Mouse (Mus musculus) kidney, embryonic 16.5 days (tissue): ENCODE measurements around the gene Ndufa1. TPM values are rescaled to one million over a fixed set of nuclear protein-coding genes. Genes with fewer than 3 reads are reported as not detected.
"Not testable (repeated sequence)": the region's sequence is repeated elsewhere in the genome, so short reads cannot be mapped to it uniquely, and the experiment has no call there.

Source experiments
- ATAC-seq: fragments of 200-750 bp; cut with Nextera tagmentation; 2 replicates; pipeline ENCODE4 v1.8.0; 2017; ENCODE audit warnings: moderate TSS enrichment; ENCODE audit not compliant: low FRiP score, low TSS enrichment
- H3K27ac ChIP-seq: fragments of 300-500 bp; sonication (generic); 2 replicates; pipeline ENCODE4 v1.5.1; 2014; ENCODE audit warnings: low read length
- H3K27me3 ChIP-seq: fragments of 300-500 bp; sonication (generic); 2 replicates; pipeline ENCODE4 v1.6.1; 2014; ENCODE audit warnings: low read length, control low read depth, mixed read lengths; ENCODE audit not compliant: insufficient read depth
- H3K36me3 ChIP-seq: fragments of 300-500 bp; sonication (generic); 2 replicates; pipeline ENCODE4 v1.6.1; 2014; ENCODE audit warnings: low read length, control low read depth, mixed read lengths; ENCODE audit not compliant: insufficient read depth
- H3K4me1 ChIP-seq: fragments of 300-500 bp; sonication (generic); 2 replicates; pipeline ENCODE4 v1.6.1; 2014; ENCODE audit warnings: low read length, control low read depth, mixed read lengths; ENCODE audit not compliant: insufficient read depth
- H3K4me2 ChIP-seq: fragments of 300-500 bp; sonication (generic); replicated peaks from 2 replicates; pipeline ENCODE4 v1.6.1; 2014; ENCODE audit warnings: low read depth, low read length
- H3K4me3 ChIP-seq: fragments of 300-500 bp; sonication (generic); 2 replicates; pipeline ENCODE4 v1.5.1; 2014; ENCODE audit warnings: mild to moderate bottlenecking, low read length
- H3K9ac ChIP-seq: fragments of 300-500 bp; sonication (generic); replicated peaks from 2 replicates; pipeline ENCODE4 v1.6.1; 2014; ENCODE audit warnings: low read length
- H3K9me3 ChIP-seq: fragments of 300-500 bp; sonication (generic); 2 replicates; pipeline ENCODE4 v1.6.1; 2016; ENCODE audit warnings: low read length, control low read depth
- WGBS: fragments of 180-500 bp; shearing (Covaris S2); extraction: QIAGEN DNeasy Blood & Tissue Kit; methylation state at CpG from one replicate; pipeline ENCODE4 v1.1.7; 2014; 5-methylcytosine and 5-hydroxymethylcytosine counted together
- polyA plus RNA-seq: library from polyadenylated mRNA; unstranded; fragments of >200 nt; fragmentation: Nextera tagmentation; extraction: Ambion mirVana; gene quantifications from 2 replicates; pipeline ENCODE4 v1.2.1, GENCODE M21; 2015

Gene Ndufa1
- polyA plus RNA-seq, 1 experiment from 2014 or later: 458 TPM

DNA sequence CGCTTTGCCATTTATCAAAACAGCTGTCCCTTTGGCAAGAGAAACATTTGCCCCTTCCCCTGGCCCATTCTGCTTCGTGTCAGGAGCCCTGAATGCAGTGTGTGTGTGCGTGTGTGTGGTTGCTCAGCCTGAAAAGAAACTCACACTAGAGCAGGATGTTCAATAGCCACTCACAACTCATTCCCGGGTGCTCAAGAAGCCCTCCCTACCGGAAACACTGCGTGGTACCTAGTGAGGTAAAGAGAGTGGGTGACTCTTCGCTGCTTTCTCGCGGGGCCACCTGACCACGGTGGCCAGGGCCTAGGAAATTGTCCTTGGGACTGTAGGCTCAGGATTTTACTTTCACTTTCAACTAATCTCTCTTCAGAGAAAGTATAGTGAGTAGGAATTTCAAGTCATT is 29.8 kb downstream of the Ndufa1 start:
- Histone ChIP-seq H3K4me3 (no peak overlapping the region), H3K9me3 (no peaks in the 10 kb centered on the region), H3K27ac (no peak overlapping the region), H3K27me3 (no peaks in the 10 kb centered on the region), H3K4me1 (no peaks in the 10 kb centered on the region), H3K4me2 (no peak overlapping the region), H3K36me3 (no peaks in the 10 kb centered on the region), H3K9ac (no peak overlapping the region)
- no peak for ATAC-seq
- 76% methylated on average over 10 of the region's 10 CpGs for WGBS

DNA sequence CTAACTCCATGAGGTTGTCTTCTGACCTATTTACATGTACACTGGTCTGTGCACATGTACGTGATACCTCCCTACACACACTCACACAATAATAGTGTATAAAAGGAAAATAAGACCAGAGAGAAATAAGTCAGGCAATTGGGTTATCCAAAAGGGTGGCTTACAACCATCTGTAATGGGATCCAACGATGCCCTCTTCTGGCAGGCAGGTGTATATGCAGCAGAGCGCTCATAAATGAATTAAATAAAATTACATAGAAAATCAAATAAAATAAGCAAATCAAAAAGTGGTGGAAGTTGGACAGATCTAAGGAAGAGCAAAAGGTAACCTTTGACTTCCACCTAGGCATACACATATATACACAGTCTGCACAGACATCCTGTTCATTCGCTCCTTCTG is 33.1 kb downstream of the Ndufa1 start:
- Histone ChIP-seq H3K36me3 (0 out of 2 replicates have a peak, but pooled peaks cover 3% of the 10 kb centered on the region), H3K4me1 (no peaks in the 10 kb centered on the region), H3K27me3 (no peaks in the 10 kb centered on the region), H3K4me2 (no peak overlapping the region), H3K4me3 (no peak overlapping the region), H3K9me3 (no peaks in the 10 kb centered on the region), H3K9ac (no peak overlapping the region), H3K27ac (no peak overlapping the region)
- ATAC-seq: no peak
- 65% methylated on average over 4 of the region's 4 CpGs for WGBS

DNA sequence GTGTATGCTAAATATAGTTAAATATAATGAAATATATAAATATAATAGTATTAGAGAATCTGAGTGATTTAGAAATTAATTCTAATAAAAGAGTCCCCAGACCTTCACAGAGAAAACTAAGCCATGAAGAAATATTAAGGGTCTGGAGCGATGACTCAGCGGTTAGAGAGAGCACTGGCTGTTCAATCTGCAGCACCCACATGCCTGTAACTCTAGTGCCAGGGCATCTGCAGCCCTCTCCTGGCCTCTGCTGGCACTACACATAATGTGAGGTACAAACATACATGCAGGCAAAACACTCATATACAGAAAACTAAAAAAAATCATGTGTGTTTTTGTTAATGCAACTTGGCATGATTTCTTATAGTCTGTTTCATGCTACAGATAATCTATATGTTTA is 46.0 kb downstream of the Ndufa1 start:
- Histone ChIP-seq H3K27ac (no peak overlapping the region), H3K27me3 (no peaks in the 10 kb centered on the region), H3K4me3 (no peak overlapping the region), H3K36me3 (peaks cover 6% of the 10 kb centered on the region; the same call in 1 of the 2 replicates), H3K9ac (no peak overlapping the region), H3K4me1 (no peaks in the 10 kb centered on the region), H3K9me3 (no peaks in the 10 kb centered on the region), H3K4me2 (no peak overlapping the region)
- ATAC-seq: no peak
- WGBS: 93% methylated on average over 2 of the region's 2 CpGs

DNA sequence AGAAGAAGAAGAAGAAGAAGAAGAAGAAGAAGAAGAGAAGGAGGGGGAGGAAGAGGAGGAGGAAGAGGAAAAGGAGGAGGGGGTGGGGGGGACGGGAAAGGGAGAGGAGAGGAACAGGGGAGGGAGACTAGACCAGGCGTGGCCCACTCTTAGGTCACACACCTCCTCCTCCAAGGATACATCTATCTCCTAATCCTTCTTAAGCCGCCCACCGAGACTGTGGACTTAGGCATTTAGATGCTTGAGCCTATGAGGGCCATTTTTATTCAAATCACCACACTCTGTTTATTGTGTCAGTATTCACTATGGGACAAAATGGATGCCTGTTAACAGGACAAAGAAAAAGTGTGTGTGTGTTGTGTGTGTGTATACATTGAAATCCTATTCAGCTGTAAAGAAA is 46.5 kb downstream of the Ndufa1 start:
- H3K4me2 ChIP-seq, H3K27ac ChIP-seq, H3K9me3 ChIP-seq, H3K27me3 ChIP-seq, ATAC-seq, H3K36me3 ChIP-seq, H3K4me3 ChIP-seq, H3K9ac ChIP-seq, H3K4me1 ChIP-seq: not testable (repeated sequence)
- 67% methylated on average over 2 of the region's 4 CpGs for WGBS

DNA sequence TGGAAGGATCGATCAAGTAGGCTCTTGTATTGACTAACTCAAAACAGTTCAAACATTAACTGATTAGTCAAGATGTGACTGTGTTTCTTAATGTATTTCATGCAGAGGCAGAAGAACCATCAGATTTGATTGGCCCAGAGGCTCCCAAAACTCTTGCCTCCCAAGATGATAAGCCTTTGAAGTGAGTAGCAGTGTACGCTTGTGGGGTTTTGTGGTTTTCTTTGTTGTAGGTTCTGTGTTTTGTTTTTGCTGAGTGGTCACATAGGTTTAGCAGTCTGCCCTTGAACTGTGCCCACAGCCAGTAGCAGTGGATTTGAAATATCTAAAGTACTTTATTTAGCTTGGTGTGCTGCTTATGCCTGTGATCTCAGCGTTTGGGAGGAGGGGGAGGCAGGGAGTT is 49.2 kb downstream of the Ndufa1 start:
- Histone ChIP-seq H3K4me1 (no peaks in the 10 kb centered on the region), H3K4me3 (no peak overlapping the region), H3K9ac (no peak overlapping the region), H3K9me3 (no peaks in the 10 kb centered on the region), H3K4me2 (no peak overlapping the region), H3K27me3 (no peaks in the 10 kb centered on the region), H3K36me3 (0 out of 2 replicates have a peak, but pooled peaks cover 3% of the 10 kb centered on the region), H3K27ac (no peak overlapping the region)
- ATAC-seq: no peak
- WGBS: 90% methylated on average over 3 of the region's 3 CpGs

Other genes starting within 250 kb of the Ndufa1 start
- 21.5 and 23.5 TPM in 2 replicates for gene Sept6, start 199.4 kb downstream of the Ndufa1 start, polyA plus RNA-seq
- gene Sowahd, start 142.3 kb downstream of the Ndufa1 start, polyA plus RNA-seq: not detected in 2 replicates
- 409 and 453 TPM in 2 replicates for gene Rpl39, start 105.8 kb downstream of the Ndufa1 start, polyA plus RNA-seq
- 17.1 and 22.3 TPM in 2 replicates for gene Upf3b, start 80.8 kb downstream of the Ndufa1 start, polyA plus RNA-seq
- gene Nkap, start 64.4 kb downstream of the Ndufa1 start, polyA plus RNA-seq: 15.7 and 16.6 TPM in 2 replicates
- gene Akap14, start 22.3 kb downstream of the Ndufa1 start, polyA plus RNA-seq: not detected in 2 replicates
- gene Rnf113a1, start 82 bp upstream of the Ndufa1 start, polyA plus RNA-seq: 7.9 and 9.8 TPM in 2 replicates
- not detected in 2 replicates for gene Gm9, start 19.9 kb upstream of the Ndufa1 start, polyA plus RNA-seq
- not detected in 2 replicates for gene Rhox1, start 31.1 kb upstream of the Ndufa1 start, polyA plus RNA-seq
- not detected in 2 replicates for gene Rhox2a, start 53.8 kb upstream of the Ndufa1 start, polyA plus RNA-seq
- gene Rhox3a, start 58.8 kb upstream of the Ndufa1 start, polyA plus RNA-seq: not detected in 2 replicates
- gene Rhox4a, start 74.2 kb upstream of the Ndufa1 start, polyA plus RNA-seq: not detected in 2 replicates
- gene Rhox3a2, start 188.9 kb upstream of the Ndufa1 start, polyA plus RNA-seq: not detected in 2 replicates
- not detected in 2 replicates for gene Rhox4a2, start 199.7 kb upstream of the Ndufa1 start, polyA plus RNA-seq
- gene Rhox2b, start 220.9 kb upstream of the Ndufa1 start, polyA plus RNA-seq: not detected in 2 replicates
- gene Rhox4b, start 241.3 kb upstream of the Ndufa1 start, polyA plus RNA-seq: not detected in 2 replicates